Mouse (Mus musculus) liver, embryonic 14.5 days (tissue): ENCODE measurements at regions not wholly inside any gene's neighbourhood (a gene's known extent, or its start where the extent isn't known, plus 50 kb on each side); places are given as distances from the start of the nearest gene placed in this dataset.

Experiments
- ATAC-seq: fragments of 200-750 bp; cut with Nextera tagmentation; 2 replicates; pipeline ENCODE4 v1.8.0; 2017; ENCODE audit warnings: moderate number of reproducible peaks, mild to moderate bottlenecking, moderate library complexity; ENCODE audit not compliant: insufficient read depth
- DNase-seq, 3 experiments: peaks; one replicate each; pipeline ENCODE4 v3.0.0-alpha.2; 2012 to 2013; ENCODE audit warnings: low read depth in 3 of 3, low spot score in 3 of 3
- H3K27ac ChIP-seq: fragments of 300-500 bp; sonication (generic); 2 replicates; pipeline ENCODE4 v1.5.1; 2014; ENCODE audit warnings: moderate library complexity, mild to moderate bottlenecking, control low read depth, inconsistent platforms
- H3K27me3 ChIP-seq: fragments of 300-500 bp; sonication (generic); 2 replicates; pipeline ENCODE4 v1.6.1; 2014; ENCODE audit warnings: mild to moderate bottlenecking, low read length, moderate library complexity; ENCODE audit not compliant: control insufficient read depth, insufficient read depth
- H3K36me3 ChIP-seq: fragments of 300-500 bp; sonication (generic); replicated peaks from 2 replicates; pipeline ENCODE4 v1.6.1; 2014; ENCODE audit warnings: low read depth; ENCODE audit not compliant: control insufficient read depth, insufficient read depth
- H3K4me1 ChIP-seq, 2 experiments: fragments of 200-500 bp in 1 of 2; fragments of 300-500 bp in 1 of 2; sonication (generic) in 1 of 2; replicated peaks; 2 replicates each; pipeline ENCODE4 v1.6.1; 2012 to 2014; ENCODE audit warnings: antibody characterized with exemption in 1 of 2, inconsistent platforms in 1 of 2, low read length in 1 of 2; ENCODE audit not compliant: control insufficient read depth in 2 of 2, insufficient read depth in 2 of 2
- H3K4me2 ChIP-seq: fragments of 300-500 bp; sonication (generic); 2 replicates; pipeline ENCODE4 v1.6.1; 2014; ENCODE audit warnings: low read depth, mild to moderate bottlenecking, control low read depth, moderate library complexity
- H3K4me3 ChIP-seq, 2 experiments: fragments of 200-500 bp in 1 of 2; fragments of 300-500 bp in 1 of 2; sonication (generic) in 1 of 2; 2 replicates each; pipeline ENCODE4 v1.5.1; 2012 to 2014; ENCODE audit warnings: low read depth in 2 of 2, low read length in 2 of 2, mild to moderate bottlenecking in 2 of 2, control low read depth in 1 of 2, inconsistent platforms in 1 of 2, moderate library complexity in 1 of 2; ENCODE audit not compliant: insufficient read depth in 1 of 2
- H3K9ac ChIP-seq: fragments of 300-500 bp; sonication (generic); replicated peaks from 2 replicates; pipeline ENCODE4 v1.6.1; 2014; ENCODE audit warnings: mild to moderate bottlenecking, control low read depth, moderate library complexity
- H3K9me3 ChIP-seq: fragments of 300-500 bp; sonication (generic); 2 replicates; pipeline ENCODE4 v1.6.1; 2016; ENCODE audit warnings: low read length, mixed read lengths; ENCODE audit not compliant: control insufficient read depth
- CTCF ChIP-seq: IDR thresholded peaks from 2 replicates; pipeline ENCODE4 v1.5.1; 2016; ENCODE audit warnings: antibody characterized with exemption, low read depth, control low read depth
- EP300 ChIP-seq: IDR thresholded peaks from 2 replicates; pipeline ENCODE4 v1.6.1; 2016; ENCODE audit warnings: antibody characterized with exemption, low read depth
- WGBS: fragments of 180-500 bp; shearing (Covaris S2); extraction: QIAGEN DNeasy Blood & Tissue Kit; methylation state at CpG from one replicate; pipeline ENCODE4 v1.1.7; 2014; ENCODE audit not compliant: insufficient replicate concordance; 5-methylcytosine and 5-hydroxymethylcytosine counted together

GRCm38 (mm10) chr12:31154608-31155011 is 80.9 kb downstream of the Fam110c start:
- no peak overlapping the region for H3K27ac ChIP-seq
- H3K4me1 ChIP-seq, result no peaks in the 10 kb centered on the region
- DNase-seq (no peak), ATAC-seq (no peak)
- 46% methylated on average over 5 of the region's 5 CpGs for WGBS
- H3K9ac ChIP-seq, result no peak overlapping the region
- H3K9me3 ChIP-seq, result no peaks in the 10 kb centered on the region
- no peaks in the 10 kb centered on the region for H3K36me3 ChIP-seq
- no peaks in the 10 kb centered on the region for H3K27me3 ChIP-seq
- H3K4me2 ChIP-seq, result no peak overlapping the region
- TF ChIP-seq EP300, result no peak
- no peak for TF ChIP-seq CTCF
- H3K4me3 ChIP-seq, result no peak overlapping the region

GRCm38 (mm10) chr12:31156154-31156720 is 82.6 kb downstream of the Fam110c start:
- no peaks in the 10 kb centered on the region for H3K9me3 ChIP-seq
- TF ChIP-seq EP300 (no peak), CTCF (no peak)
- DNase-seq, result no peak

GRCm38 (mm10) chr12:31157453-31157852 is 83.1 kb upstream of the Gm6993 start:
- Histone ChIP-seq H3K4me2 (no peak overlapping the region), H3K27me3 (no peaks in the 10 kb centered on the region), H3K27ac (no peak overlapping the region), H3K4me3 (no peak overlapping the region), H3K36me3 (no peaks in the 10 kb centered on the region), H3K9me3 (no peaks in the 10 kb centered on the region), H3K9ac (no peak overlapping the region), H3K4me1 (no peaks in the 10 kb centered on the region)
- DNase-seq (no peak), ATAC-seq (no peak)
- 70% methylated on average over 3 of the region's 3 CpGs for WGBS
- no peak for TF ChIP-seq CTCF
- no peak for TF ChIP-seq EP300

More at GRCm38 (mm10) chr12:31156154-31156720, 82.6 kb downstream of the Fam110c start:
- no peak for ATAC-seq
- Histone ChIP-seq H3K4me3 (no peak overlapping the region), H3K27me3 (no peaks in the 10 kb centered on the region), H3K4me2 (no peak overlapping the region), H3K4me1 (no peaks in the 10 kb centered on the region), H3K36me3 (no peaks in the 10 kb centered on the region), H3K27ac (no peak overlapping the region), H3K9ac (no peak overlapping the region)
- 57% methylated on average over 13 of the region's 13 CpGs for WGBS

GRCm38 (mm10) chr12:31157890-31158289 is 82.7 kb upstream of the Gm6993 start:
- Histone ChIP-seq H3K4me1 (no peaks in the 10 kb centered on the region), H3K9ac (no peak overlapping the region), H3K27ac (no peak overlapping the region), H3K4me2 (no peak overlapping the region), H3K4me3 (no peak overlapping the region), H3K27me3 (no peaks in the 10 kb centered on the region), H3K36me3 (no peaks in the 10 kb centered on the region), H3K9me3 (no peaks in the 10 kb centered on the region)
- DNase-seq (no peak), ATAC-seq (no peak)
- TF ChIP-seq EP300 (no peak), CTCF (no peak)
- 74% methylated on average over 1 of the region's 1 CpGs for WGBS

- Histone ChIP-seq H3K9me3 (no peaks in the 10 kb centered on the region), H3K9ac (no peak overlapping the region), H3K4me1 (no peaks in the 10 kb centered on the region), H3K4me3 (no peak overlapping the region), H3K27me3 (no peaks in the 10 kb centered on the region), H3K27ac (no peak overlapping the region), H3K36me3 (no peaks in the 10 kb centered on the region), H3K4me2 (no peak overlapping the region)
- ATAC-seq (no peak), DNase-seq (no peak)
- 51% methylated on average over 4 of the region's 4 CpGs for WGBS
- TF ChIP-seq EP300 (no peak), CTCF (no peak)
These were observed 81.7 kb upstream of the Gm6993 start for GRCm38 (mm10) chr12:31158885-31159284.
